Mouse (Mus musculus): ENCODE data around the gene Ces4a.

DNA sequence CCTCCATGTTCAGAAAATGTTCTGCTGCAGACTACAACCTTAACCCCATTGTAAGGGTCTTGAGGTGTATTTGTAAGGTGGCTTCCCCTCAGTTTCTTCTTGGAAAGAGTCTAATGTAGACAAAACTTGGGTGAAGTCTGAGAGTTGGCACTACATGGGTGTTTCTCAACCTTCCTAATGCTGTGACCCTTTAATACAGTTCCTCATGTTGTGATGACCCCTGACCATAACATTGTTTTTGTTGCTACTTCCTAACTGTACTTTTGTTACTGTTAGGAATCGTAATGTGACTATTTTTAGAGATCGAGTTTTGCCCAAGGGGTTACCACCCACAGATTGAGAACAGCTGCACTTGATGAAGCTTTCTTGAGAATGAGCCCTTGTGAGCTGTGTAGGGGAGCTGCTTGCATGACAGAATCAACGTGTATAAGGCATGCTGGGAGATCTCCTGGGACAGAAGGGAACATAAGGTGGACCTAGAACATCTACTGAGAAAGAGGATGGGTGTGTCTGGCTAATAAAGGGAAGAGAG lies 29.6 kb downstream of the Ces4a start:
- TF ChIP-seq EP300 (IDR thresholded peaks at IDR 0.05; ENCODE audit: low read depth) (no peak), CTCF (IDR thresholded peaks at IDR 0.05; ENCODE audit: low read depth) (no peak)
